Mouse (Mus musculus): Measurements from ENCODE around the gene Gsdma3.
"Not testable (repeated sequence)": the region's sequence is repeated elsewhere in the genome, so short reads cannot be mapped to it uniquely, and the experiment has no call there.

The Gsdma3 gene

DNA sequence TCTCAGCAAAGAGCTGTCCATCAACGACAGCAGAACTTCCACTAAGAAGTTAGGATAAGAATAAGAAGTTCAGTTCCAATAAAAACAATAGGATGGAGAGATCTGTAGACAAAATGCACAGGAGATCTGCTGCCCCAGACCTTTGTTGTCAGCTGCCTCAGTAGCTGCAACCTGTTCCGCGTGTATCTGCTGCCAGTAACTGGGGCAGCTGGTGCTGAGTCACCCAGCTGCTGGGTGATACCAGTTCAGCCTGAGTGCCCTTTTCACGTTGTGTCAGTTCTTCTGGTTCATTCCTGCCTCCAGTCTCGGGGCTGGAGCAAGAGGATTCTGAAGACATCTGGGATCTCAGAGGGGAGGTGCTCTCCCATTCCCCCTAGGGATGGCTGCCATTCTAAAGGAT is 45.7 kb downstream of the Gsdma3 start:
- peak; percentile 52 for DNase-seq

- DNase-seq: no peak
Observed at GRCm38 (mm10) chr11:98672482-98672881, 46.3 kb downstream of the Gsdma3 start.

- DNase-seq: peak; percentile 70
Observed at GRCm38 (mm10) chr11:98673136-98673535, 47.0 kb downstream of the Gsdma3 start.

DNA sequence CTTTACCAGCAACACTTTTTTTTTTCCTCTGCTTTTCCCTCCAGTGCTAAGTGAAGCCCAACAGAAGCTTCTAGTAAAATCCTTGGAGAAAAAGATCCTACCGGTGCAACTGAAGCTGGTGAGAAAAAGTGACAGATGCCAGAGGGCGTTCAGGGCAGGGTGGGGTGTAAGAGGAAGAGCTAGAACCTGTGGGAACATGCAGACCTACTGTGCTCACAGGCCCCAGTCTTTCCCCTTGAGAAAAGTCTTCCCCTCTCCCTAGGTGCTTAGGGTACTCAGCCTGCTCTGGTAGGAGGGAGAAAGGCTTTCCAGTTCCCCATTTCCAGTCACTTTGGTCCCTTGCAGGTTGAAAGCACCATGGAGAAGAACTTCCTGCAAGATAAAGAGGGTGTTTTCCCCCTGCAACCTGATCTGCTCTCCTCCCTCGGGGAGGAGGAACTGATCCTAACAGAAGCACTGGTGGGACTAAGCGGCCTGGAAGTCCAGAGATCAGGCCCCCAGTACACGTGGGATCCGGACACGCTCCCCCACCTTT is 49.7 kb downstream of the Gsdma3 start:
- DNase-seq: no peak

DNA sequence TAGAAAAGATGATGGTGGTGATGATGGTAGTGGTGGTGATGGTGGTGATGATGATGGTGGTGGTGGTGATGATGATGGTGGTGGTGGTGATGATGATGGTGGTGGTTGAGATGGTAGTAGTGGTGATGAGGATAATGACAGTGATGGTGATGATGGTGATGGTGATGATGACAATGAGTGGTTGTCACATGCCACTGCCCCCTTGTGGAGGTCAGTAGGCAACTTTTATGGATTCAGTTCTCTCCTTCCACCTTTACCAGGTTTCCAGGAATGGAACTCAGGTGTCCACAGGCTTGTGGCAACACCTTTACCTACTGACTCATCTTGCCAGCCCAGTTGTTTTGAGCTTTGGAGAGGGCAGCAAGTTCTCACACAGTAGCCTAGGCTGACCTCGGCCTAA is 53.9 kb downstream of the Gsdma3 start:
- no peak for DNase-seq

DNA sequence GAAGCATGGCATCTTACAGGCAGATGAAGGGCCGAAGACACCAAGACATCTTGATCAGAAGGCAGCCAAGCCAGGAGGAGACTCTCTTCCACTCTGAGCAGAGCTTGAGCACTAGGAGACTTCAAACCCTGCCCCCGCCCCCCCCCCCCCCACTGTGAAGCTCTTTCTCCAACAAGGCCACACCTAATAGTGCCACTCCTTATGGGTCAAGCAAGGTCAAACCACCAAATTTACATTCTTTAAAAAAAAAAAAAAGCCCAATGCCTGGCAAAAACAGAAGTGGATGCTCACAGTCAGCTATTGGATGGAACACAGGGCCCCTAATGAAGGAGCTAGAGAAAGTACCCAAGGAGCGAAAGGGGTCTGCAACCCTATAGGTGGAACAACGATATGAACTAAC is 54.4 kb downstream of the Gsdma3 start:
- not testable (repeated sequence) for DNase-seq

- DNase-seq: no peak
Observed at GRCm38 (mm10) chr11:98681186-98681585, 55.0 kb downstream of the Gsdma3 start.

- peak; percentile 96 for DNase-seq
Observed at GRCm38 (mm10) chr11:98681786-98682745, 55.9 kb downstream of the Gsdma3 start, which contains the start of gene Psmd3. Gene Psmd3 (plus strand): TSS chr11:98682554.

- no peak for DNase-seq
Observed at GRCm38 (mm10) chr11:98682811-98683210, 56.7 kb downstream of the Gsdma3 start.

GRCm38 (mm10) chr11:98685642-98686041 is 59.5 kb downstream of the Gsdma3 start:
- no peak for DNase-seq

GRCm38 (mm10) chr11:98686976-98687375 is 60.8 kb downstream of the Gsdma3 start:
- no peak for DNase-seq

Measured in liver (tissue).